Mouse (Mus musculus): ENCODE data around the gene Slc38a1.
A peak's percentile ranks its signal among the peaks of the same experiment; 100 is the strongest.

Gene Slc38a1

DNA sequence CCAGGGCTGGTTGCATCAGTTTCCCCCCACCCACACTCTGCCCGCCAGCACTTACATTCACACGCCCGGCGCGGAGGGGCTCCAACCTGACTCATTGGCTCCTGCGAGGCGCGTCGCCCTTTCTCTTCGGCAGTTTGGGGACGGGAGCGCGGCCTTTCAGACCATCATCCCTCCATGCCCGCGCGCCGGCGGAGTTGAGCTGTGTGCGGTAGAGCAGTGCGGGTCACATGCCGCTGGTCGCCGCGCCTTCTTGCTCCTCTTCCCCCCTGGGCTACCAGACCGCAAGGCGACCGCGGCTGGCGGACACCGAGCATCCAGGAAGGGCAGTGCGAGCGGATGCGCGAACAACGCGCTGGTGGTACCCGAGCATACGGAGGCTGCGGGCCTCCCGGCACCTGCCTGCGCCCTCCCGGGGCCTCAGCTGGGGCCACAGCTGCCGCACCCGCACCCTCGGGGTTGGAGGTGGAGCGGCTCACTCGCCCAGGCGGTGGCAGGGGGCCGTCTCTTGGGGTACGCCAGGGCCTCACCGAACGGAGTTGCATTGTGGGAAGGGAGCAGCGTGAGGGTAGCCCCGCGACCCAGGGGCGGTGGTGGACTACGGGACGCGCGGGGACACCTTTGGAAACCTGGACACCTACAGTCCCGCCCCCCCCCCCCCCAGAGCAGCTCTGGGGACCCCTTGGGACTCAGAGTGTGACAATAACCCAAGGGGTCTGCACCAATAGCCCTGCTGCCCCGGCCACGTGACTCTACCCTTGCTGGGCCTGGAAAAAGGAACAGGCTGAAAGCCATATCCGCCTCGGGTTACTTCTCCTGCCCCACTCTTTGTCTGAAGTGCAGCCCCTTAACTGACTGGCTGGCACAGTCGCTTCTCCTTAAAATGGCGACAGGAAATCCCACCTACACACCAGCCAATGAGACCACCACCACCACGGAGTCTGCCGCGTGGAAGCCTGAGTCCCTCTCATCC lies at the start of gene Slc38a1:
TSS of gene Slc38a1 (minus strand) at position 478 of the 970 bp plus-strand sequence.
- DNase-seq (ENCODE audit: inconsistent ontology term) = peak; percentile 71

DNA sequence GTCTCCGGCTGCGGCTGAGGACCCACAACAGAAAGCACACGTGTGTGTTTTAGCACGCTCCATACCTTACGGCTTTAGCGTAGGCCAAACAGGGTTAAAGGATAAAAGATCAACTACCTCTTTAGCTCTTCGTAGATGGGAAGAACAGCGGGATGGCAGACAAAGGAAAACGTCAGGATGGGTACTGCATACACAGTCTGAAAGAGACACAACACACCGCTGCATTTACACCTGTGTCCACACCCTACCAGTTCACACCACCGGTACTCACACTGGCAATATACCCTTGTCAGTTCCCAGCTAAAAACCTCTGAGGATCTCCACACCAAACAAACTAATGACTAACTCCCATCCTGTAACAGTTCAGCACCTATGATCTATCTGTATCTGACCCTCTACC lies 49.7 kb upstream of the Slc38a1 start:
- no peak for DNase-seq (ENCODE audit: inconsistent ontology term)

DNA sequence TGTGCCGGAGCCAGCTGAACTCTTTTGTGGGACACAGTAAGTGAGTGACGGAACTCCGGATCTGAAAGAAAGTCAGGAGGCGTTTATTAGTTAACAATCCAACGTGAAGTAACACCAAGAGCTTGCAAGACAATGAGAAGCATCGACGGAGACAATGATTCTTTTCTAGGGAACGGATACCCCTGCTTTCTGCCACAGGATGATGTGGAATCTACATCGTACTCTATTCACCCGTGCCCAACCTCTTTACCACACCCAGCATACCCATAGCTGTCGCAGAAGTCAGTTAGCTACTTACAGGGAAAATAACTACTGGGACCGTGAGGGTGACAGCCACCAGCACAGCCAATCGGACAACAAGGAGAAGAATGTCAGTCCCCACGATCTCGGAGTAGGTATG lies 48.7 kb upstream of the Slc38a1 start:
- DNase-seq (ENCODE audit: inconsistent ontology term) = no peak

DNA sequence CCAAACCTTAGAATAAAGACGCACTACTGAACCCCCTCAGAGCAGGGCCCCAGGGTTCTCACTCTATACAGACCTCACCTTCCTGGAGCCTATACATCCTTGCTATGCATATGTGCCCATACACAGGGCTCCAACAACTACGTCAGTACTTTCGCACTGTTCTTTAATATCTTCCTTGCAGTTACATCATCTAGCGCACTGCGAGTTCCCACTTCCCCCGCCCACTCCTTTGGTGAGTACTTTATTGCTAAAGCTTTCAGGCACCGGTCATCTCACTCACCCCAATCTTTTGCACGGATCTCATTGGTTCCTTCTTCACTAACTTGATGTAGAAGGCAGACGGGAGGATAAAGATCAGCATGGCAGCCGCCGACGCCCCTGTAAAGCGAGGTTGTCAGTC lies 48.1 kb upstream of the Slc38a1 start:
- no peak for DNase-seq (ENCODE audit: inconsistent ontology term)

DNA sequence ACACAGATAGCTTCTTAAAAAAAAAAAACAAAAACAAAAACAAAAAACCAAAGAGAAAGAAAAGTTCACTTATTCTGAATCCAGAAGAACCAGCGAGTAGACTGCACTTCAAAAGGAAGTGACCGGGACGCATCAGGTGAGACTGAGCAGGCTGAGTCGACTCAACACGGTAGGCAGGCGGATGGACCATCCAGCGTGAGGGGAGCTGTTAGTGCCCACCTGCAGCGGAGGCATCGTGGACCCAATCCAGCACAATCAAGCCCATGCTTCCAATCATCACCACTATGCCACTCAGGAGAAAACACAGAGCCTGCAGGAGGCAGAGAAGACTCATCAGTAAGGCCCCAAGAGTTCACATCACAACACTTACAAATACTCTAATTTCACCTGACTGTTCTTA lies 47.2 kb upstream of the Slc38a1 start:
- DNase-seq (ENCODE audit: inconsistent ontology term) = no peak

DNA sequence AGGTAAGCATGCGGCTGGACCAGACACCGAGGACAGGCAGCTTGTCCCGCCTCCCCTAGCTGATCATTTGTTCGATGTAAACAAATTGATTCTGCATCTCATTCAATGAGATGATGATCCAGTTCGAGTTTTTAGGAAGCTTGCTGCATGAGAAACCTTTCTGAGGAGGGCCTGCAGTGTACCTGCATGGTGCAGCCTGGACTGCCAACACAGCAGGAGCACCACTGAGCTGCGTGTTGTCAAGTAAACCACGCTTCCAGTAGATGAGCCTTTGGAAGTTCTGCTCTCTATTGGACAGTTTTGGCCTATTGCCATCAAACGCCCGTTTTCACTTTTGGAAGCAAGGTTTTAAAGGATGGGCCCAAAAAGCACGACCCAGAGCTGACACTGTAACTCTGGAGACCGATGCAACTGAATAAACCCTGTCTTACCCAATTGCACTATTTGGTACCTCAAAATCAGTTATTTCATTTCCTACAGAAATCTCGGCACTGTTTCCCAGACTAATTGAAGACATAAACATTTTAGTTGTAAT lies 46.1 kb upstream of the Slc38a1 start:
- no peak for DNase-seq (ENCODE audit: inconsistent ontology term)

DNA sequence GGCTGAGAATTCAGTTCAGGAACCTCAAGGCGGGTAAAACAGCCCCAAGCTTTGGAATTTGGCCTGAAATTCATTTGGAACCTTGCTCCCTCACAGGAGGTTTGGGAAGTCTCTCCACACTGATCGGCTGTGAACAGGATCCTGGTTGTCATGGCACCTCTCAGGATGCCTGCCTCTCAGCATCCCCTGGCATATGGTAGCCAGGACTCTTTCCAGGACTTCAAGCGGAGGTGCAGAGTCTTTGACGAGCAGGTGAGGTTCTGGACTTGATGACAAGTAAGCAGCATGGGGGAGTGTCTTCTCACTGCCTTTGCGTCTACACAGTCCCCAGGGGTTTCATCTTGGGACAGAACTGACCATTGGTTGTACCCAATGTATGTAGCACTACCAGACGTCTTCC lies 45.3 kb upstream of the Slc38a1 start:
- DNase-seq (ENCODE audit: inconsistent ontology term) = no peak

DNA sequence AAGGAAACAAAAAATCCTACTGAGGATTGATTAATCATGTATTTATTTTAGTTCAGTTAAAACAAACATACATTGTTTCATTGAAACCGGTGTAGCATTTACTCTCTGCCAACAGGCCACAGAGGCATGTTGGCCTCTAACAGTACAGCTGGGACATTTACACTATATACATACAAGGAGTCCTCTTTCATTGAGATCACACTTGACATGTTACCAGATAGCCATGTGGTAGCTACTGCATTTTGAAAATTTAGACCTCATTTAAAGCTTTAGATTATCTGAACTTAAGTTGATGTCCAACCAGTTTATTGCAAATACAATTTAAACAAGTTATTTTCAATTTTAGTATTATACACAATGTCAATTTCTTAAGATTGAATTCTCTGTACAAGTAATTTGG lies 44.7 kb upstream of the Slc38a1 start:
- DNase-seq (ENCODE audit: inconsistent ontology term) = no peak

DNA sequence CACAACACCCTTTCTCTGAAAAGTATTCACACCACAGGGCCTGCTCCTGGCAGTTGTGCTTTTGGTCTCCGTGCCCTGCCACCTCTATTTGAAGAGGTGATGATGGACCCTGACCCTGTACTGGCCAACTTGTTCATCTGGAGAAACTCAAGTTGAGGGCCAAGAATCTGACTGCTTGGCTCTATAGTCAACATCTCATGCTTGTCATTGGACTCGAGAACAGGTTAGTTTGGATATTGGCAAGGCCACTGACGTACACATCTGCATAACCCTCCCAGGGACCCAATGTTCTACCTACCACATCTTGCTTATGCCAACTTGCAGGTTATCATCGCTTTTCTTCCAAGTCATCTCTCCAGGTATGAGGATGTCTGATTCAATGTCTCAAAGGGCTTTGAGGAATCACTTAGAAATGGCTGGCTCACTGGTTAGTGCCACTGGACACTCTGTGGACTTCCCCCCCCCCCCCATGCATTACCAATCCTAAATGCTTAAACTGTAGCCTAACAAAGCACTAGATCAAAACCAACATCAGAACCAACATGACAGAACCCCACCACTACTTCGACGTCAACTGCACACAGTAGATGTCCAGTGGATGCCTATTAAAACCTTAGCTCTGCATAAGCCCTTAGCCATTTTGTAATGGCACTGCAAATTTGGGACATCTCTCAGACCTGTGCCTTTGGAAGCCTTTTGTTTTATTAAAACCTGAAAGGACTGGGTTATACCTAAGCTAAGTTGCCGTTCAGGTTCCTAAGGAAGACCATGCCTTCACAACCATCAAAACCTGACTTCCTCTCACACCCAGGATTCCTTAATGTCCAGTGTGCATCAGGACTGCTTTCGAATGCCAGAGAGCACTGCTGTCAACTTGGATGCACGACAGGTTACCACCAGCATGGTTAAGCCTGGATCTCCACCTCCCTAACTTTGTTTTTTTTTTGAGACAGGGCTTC lies 43.8 kb upstream of the Slc38a1 start:
- no peak for DNase-seq (ENCODE audit: inconsistent ontology term)

DNA sequence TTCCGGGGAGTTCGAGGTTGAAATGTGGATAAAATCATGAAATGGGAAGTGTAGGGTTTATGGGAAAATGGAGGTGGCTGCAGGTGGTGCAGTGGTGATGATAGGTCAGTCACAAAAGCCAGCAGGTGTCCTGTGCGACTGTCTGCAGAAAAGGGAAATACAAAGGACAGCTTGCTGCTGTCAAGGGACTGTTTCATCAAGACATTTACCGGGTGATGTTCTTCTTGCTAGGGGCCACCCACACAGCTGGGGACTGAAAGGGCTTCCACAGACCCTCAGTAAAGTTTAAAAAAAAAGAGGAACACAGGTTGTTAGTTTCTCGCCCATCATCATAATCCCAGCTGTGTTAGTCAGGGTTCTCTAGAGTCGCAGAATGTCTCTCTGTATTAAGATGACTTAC lies 42.6 kb upstream of the Slc38a1 start:
- no peak for DNase-seq (ENCODE audit: inconsistent ontology term)

DNA sequence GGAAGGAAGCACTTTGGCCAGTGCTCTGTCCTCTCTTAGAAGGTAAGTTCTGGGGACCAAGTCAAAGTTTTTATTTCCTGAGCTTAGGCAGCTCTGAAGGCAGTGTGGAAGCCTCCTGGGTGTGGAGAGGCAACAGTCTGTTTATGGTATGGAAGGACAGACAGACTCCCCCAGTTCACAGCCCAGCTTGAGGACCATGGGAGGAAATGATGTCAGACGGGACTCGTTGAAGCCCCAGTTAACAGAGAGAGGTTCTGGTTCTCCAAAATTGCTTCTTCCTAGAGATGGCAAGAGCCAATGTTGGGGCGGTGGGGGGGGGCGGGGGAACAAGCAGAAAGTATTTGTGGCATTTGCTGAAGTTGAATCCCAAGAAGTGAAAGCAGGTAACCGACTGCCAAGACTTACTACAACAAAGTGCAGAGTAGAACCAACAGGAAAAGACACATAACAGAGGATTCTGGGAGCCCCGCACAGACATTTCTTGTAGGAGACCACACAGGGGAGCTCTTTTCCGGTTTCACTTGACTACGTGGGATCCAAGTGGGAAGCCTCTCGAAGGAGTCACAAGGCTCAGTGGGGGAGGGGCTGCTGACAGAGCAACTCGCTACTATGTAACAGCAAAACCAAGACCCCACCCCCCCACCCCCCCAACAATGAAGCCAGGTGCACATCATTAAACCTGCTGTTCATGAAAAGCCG lies 41.6 kb upstream of the Slc38a1 start:
- DNase-seq (ENCODE audit: inconsistent ontology term) = no peak

DNA sequence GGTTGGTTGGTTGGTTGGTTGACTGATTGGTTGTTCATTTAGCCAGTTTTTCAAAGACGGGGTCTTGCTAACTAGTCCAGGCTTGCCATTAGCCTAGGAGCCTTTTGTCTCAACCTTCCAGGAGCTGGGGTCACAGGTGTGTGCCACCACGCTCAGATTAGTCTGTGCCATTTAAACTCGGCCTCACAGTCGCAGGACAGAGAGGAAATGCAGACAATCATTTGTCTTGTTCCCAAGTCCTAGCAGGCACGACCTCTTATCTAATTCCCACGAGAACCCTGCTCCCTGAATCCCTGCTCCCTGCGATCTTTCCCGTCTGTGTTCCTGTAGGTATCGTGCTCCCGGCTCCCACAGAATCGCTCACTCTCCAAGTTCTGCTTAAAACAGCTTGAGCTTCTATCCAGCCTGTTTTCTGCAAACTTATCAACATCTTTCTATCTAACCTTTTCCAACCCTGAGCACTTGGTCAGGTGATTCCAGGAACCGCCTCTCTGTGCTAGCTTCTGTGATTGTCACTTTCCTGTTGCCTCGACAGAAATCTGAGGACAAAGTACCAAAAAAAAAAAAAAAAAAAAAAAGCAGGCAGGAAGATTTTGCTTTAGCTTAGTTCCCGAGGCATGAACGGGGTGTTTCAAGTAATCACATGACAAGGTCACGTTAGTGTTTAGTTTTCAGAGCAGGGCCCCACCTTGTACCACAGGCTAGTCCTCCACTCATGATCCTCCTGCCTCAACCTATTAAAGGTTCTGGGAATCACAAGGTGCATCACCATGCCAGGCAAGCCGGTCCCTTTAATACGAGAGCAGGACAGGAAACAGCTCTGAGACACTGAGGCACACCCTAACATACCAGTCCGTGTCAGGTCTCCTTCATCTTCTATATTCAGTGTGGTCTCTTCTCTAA lies 36.4 kb upstream of the Slc38a1 start:
- DNase-seq (ENCODE audit: inconsistent ontology term) = no peak

DNA sequence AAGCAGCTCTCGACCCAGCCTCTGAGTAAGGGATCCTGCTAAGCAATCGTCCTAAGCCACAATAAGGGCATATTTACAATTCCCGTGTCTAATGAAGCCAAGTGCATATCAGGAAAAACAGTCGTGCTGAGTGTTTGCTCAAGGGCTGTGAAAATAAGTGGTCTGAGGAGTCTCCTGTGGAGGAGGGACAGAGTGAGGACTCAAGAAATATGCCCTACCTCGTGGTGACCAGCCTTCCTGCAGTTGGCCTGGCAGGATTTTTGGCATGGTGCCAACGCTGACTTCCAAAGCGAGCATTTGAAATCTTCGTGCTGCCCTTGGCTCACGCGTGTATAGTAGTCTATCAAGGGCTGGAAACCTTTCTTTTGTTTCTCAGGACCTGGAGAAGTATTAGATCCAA lies 33.8 kb upstream of the Slc38a1 start:
- DNase-seq (ENCODE audit: inconsistent ontology term) = peak; percentile 73

DNA sequence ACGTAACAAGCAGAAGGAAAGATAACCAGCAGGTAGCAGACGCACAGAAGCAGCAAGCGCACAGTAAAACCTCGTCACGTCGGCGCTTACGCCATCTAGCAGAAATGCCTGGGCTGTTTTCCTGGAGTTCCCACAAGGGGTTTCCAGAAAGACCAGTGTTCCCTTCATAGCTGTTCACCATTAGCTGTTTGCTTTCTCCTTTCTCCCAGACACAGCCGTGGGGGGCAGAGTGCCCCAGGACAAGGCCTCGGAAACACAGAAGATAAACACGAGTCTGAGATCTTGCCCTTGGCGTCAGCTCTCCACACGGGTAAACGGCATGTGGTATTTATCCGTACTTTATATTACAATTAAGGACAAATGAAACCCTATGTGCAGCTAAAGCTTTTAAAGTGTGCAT lies 33.0 kb upstream of the Slc38a1 start:
- no peak for DNase-seq (ENCODE audit: inconsistent ontology term)

DNA sequence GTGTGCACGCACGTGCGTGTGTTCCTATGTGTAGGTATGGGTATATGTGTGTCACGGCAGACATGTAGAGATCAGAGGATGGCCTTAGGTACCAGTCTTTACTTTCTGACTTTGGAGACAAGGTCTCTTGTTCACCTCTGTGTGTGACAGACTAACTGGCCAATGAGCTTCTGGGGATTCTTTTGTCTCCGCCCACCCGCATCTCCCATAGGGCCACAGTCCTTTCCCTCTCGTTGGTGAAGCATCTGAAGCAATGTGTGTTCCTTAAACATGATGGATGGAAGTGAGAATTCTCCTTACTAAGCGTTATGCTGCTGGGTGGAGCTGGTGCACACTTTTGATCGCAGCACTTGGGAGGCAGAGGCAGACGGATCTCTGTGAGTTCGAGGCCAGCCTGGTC lies 32.3 kb upstream of the Slc38a1 start:
- DNase-seq (ENCODE audit: inconsistent ontology term) = no peak

DNA sequence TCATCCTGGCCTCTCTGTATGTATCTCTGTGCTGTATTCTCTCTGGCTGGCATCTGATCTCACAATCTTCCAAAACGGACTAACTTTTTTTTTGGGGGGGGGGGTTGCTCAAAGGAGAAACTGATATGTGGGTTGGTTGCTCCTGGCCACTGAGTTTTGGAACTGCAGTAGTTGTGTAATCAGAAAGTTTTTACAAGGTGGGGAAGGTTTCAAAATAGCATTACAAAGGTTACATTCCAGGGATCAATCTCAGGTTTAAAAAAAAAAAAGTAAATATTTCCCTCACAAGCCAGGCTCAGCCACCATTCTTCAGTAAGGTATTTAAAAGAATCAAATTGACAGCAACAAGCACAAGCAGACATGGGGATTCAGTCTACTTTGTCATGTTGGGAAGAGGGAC lies 31.4 kb upstream of the Slc38a1 start:
- no peak for DNase-seq (ENCODE audit: inconsistent ontology term)

DNA sequence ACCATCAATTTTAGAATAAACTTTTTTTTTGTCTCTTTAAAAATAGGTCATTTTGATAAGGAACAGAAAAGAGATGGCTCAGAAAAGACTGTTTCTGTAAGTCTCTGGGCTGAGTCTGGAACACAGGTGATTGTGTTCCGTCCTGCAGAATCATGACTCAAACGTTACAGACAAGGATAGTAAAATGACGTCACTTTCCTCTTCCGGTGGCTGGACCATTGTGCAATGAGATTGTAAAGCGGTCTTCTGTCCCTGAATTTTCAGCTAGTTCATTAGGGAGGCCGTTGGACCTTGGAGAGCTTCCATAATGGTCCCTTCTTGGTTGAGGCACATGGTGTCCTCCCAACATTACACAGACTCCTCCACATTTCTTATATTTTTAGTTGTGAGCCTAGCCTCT lies 27.0 kb upstream of the Slc38a1 start:
- no peak for DNase-seq (ENCODE audit: inconsistent ontology term)

DNA sequence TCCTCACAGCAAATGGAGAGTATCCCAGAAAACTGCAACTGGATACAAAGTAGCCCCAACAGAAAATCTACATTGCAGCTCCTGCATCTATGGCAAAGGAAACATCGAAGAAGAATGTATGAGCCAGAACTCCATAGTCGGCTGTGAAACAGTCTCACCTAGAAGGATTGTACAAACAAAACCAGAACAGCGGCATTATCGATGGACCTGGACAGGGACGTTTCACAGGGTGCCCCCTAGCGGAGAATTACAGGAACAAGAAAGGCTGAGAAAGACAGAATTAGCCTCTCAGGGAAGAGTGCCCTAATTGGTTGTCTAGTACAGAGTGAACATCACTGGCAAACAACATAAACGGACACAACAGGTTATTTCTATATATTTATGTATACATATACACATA lies 23.9 kb upstream of the Slc38a1 start:
- peak; percentile 72 for DNase-seq (ENCODE audit: inconsistent ontology term)

DNA sequence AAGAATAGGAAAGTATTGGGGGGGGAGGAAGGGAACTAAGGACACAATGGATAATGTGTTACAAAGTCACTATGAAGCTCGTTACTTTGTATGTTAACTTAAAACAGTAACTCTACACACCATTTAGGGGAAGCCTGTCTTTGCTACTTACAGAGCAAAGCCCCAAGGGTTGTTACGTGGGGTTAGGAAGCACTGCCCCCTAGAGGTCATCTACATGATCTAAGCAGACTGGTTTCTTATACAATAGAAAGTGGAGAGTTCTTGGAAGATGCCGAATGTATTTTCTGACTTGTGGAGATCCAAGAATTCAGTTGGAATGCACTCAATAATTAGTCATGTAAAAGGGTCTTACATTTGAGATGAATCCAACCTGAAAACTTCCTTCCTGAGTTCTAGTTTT lies 23.2 kb upstream of the Slc38a1 start:
- peak; percentile 58 for DNase-seq (ENCODE audit: inconsistent ontology term)

DNA sequence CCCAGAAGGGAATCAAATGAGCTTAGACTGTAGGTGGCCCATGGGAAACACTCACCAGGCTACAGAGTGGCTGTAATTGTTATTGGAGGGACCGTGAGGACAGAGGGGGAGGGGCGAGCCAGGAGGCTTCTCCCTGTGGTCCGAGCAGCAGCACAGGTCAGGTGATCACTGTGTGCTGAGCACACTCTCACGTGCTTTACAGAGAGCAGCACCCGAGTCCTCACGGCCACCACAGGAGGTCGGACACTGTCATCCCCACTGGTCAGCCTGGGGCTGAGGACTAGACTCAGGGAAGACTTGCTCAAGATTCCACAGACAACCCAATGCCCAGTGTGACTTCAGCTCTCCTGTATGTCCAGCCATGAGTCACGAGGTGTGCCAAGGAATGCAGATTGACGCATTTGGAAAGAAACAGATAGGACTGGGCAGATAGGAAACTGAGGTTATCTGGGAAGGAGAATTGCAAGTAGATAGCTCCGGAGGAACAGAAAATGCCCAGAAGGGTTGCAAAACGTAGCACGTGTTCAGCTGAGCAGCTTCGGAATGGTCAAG lies 18.0 kb upstream of the Slc38a1 start:
- no peak for DNase-seq (ENCODE audit: inconsistent ontology term)

Data from Muller cell, postnatal 12 days (primary cell).